Mouse (Mus musculus) neural tube, embryonic 12.5 days (tissue): ENCODE results near the gene Fnbp1l. TPM values are rescaled to one million over a fixed set of nuclear protein-coding genes. Genes with fewer than 3 reads are reported as not detected.

Source experiments
- ATAC-seq: fragments of 200-750 bp; cut with Nextera tagmentation; 2 replicates; pipeline ENCODE4 v1.8.0; 2017; ENCODE audit warnings: low read depth, mild to moderate bottlenecking, moderate TSS enrichment, moderate library complexity; ENCODE audit not compliant: low FRiP score
- H3K27ac ChIP-seq: fragments of 300-500 bp; sonication (generic); 2 replicates; pipeline ENCODE4 v1.5.1; 2016
- H3K27me3 ChIP-seq: fragments of 300-500 bp; sonication (generic); replicated peaks from 2 replicates; pipeline ENCODE4 v1.6.1; 2016; ENCODE audit warnings: mild to moderate bottlenecking
- H3K36me3 ChIP-seq: fragments of 300-500 bp; sonication (generic); 2 replicates; pipeline ENCODE4 v1.6.1; 2016; ENCODE audit warnings: mild to moderate bottlenecking
- H3K4me1 ChIP-seq: fragments of 300-500 bp; sonication (generic); 2 replicates; pipeline ENCODE4 v1.6.1; 2016
- H3K4me2 ChIP-seq: fragments of 300-500 bp; sonication (generic); replicated peaks from 2 replicates; pipeline ENCODE4 v1.6.1; 2016; ENCODE audit warnings: mild to moderate bottlenecking
- H3K4me3 ChIP-seq: fragments of 300-500 bp; sonication (generic); 2 replicates; pipeline ENCODE4 v1.5.1; 2016
- H3K9ac ChIP-seq: fragments of 300-500 bp; sonication (generic); 2 replicates; pipeline ENCODE4 v1.6.1; 2016; ENCODE audit warnings: mild to moderate bottlenecking
- H3K9me3 ChIP-seq: fragments of 300-500 bp; sonication (generic); 2 replicates; pipeline ENCODE4 v1.6.1; 2016; ENCODE audit warnings: mild to moderate bottlenecking
- WGBS: fragments of 180-500 bp; shearing (Covaris S2); methylation state at CpG from one replicate; pipeline ENCODE4 v1.1.7; 2016; 5-methylcytosine and 5-hydroxymethylcytosine counted together
- polyA plus RNA-seq: library from polyadenylated mRNA; unstranded; fragments of >200 nt; fragmentation: Nextera tagmentation; extraction: Ambion mirVana; gene quantifications from 2 replicates; pipeline ENCODE4 v1.2.1, GENCODE M21; 2016

The Fnbp1l gene
- polyA plus RNA-seq, 1 experiment from 2014 or later, result 118 TPM

- Histone ChIP-seq H3K9ac (no peak overlapping the region), H3K4me2 (no peak overlapping the region), H3K27ac (no peak overlapping the region), H3K4me3 (no peak overlapping the region), H3K9me3 (no peaks in the 10 kb centered on the region), H3K4me1 (no peaks in the 10 kb centered on the region), H3K27me3 (no peaks in the 10 kb centered on the region), H3K36me3 (peaks cover 55% of the 10 kb centered on the region)
- ATAC-seq, result no peak
- 90% methylated on average over 4 of the region's 4 CpGs for WGBS
These were observed 72.0 kb downstream of the Fnbp1l start for GRCm38 (mm10) chr3:122547469-122547868.

GRCm38 (mm10) chr3:122545346-122545745 lies 74.2 kb downstream of the Fnbp1l start:
- Histone ChIP-seq H3K27ac (no peak overlapping the region), H3K27me3 (no peaks in the 10 kb centered on the region), H3K4me1 (no peaks in the 10 kb centered on the region), H3K4me2 (no peak overlapping the region), H3K9me3 (no peaks in the 10 kb centered on the region), H3K36me3 (peaks cover 75% of the 10 kb centered on the region), H3K9ac (no peak overlapping the region), H3K4me3 (no peak overlapping the region)
- 93% methylated on average over 2 of the region's 2 CpGs for WGBS
- ATAC-seq, result no peak

- no peak overlapping the region for H3K27ac ChIP-seq
- no peaks in the 10 kb centered on the region for H3K4me1 ChIP-seq
- H3K27me3 ChIP-seq, result no peaks in the 10 kb centered on the region
- H3K9ac ChIP-seq, result no peak overlapping the region
- WGBS, result 87% methylated on average over 4 of the region's 4 CpGs
- ATAC-seq, result no peak
- no peaks in the 10 kb centered on the region for H3K9me3 ChIP-seq
- no peak overlapping the region for H3K4me2 ChIP-seq
- H3K36me3 ChIP-seq, result peaks cover 82% of the 10 kb centered on the region
- H3K4me3 ChIP-seq, result no peak overlapping the region
These were observed 78.6 kb downstream of the Fnbp1l start for GRCm38 (mm10) chr3:122540918-122541317.

- Histone ChIP-seq H3K27me3 (no peaks in the 10 kb centered on the region), H3K27ac (no peak overlapping the region), H3K36me3 (peaks cover 77% of the 10 kb centered on the region), H3K4me3 (no peak overlapping the region), H3K9ac (no peak overlapping the region), H3K9me3 (no peaks in the 10 kb centered on the region), H3K4me1 (no peaks in the 10 kb centered on the region), H3K4me2 (no peak overlapping the region)
- ATAC-seq, result no peak
- 60% methylated on average over 17 of the region's 17 CpGs for WGBS
These were observed 79.4 kb downstream of the Fnbp1l start for GRCm38 (mm10) chr3:122539961-122540690.

- Histone ChIP-seq H3K4me1 (no peaks in the 10 kb centered on the region), H3K27ac (no peak overlapping the region), H3K9ac (no peak overlapping the region), H3K36me3 (peaks cover 65% of the 10 kb centered on the region), H3K27me3 (no peaks in the 10 kb centered on the region), H3K4me2 (no peak overlapping the region), H3K4me3 (no peak overlapping the region), H3K9me3 (no peaks in the 10 kb centered on the region)
- WGBS, result 89% methylated on average over 2 of the region's 2 CpGs
- ATAC-seq, result no peak
These were observed 80.7 kb downstream of the Fnbp1l start for GRCm38 (mm10) chr3:122538851-122539250.

GRCm38 (mm10) chr3:122535938-122536703 lies 83.4 kb downstream of the Fnbp1l start:
- Histone ChIP-seq H3K9ac (no peak overlapping the region), H3K27ac (no peak overlapping the region), H3K36me3 (peaks cover 45% of the 10 kb centered on the region), H3K4me2 (no peak overlapping the region), H3K27me3 (no peaks in the 10 kb centered on the region), H3K4me1 (no peaks in the 10 kb centered on the region), H3K4me3 (no peak overlapping the region), H3K9me3 (no peaks in the 10 kb centered on the region)
- WGBS, result 90% methylated on average over 8 of the region's 8 CpGs
- ATAC-seq, result no peak

- H3K4me2 ChIP-seq, result no peak overlapping the region
- no peak overlapping the region for H3K4me3 ChIP-seq
- 0 out of 2 replicates have a peak, but pooled peaks cover 2% of the 10 kb centered on the region for H3K9me3 ChIP-seq
- 87% methylated on average over 3 of the region's 3 CpGs for WGBS
- no peaks in the 10 kb centered on the region for H3K4me1 ChIP-seq
- H3K27me3 ChIP-seq, result no peaks in the 10 kb centered on the region
- peaks cover 9% of the 10 kb centered on the region; the same call in 1 of the 2 replicates for H3K36me3 ChIP-seq
- no peak overlapping the region for H3K9ac ChIP-seq
- ATAC-seq, result no peak
- no peak overlapping the region for H3K27ac ChIP-seq
These were observed 91.0 kb downstream of the Fnbp1l start for GRCm38 (mm10) chr3:122528477-122528876.

GRCm38 (mm10) chr3:122521294-122521693 lies 98.2 kb downstream of the Fnbp1l start:
- 24% methylated on average over 1 of the region's 1 CpGs for WGBS
- Histone ChIP-seq H3K9me3 (no peaks in the 10 kb centered on the region), H3K4me3 (no peak overlapping the region), H3K4me2 (no peak overlapping the region), H3K4me1 (peaks cover 32% of the 10 kb centered on the region), H3K27me3 (no peaks in the 10 kb centered on the region), H3K27ac (no peak overlapping the region), H3K36me3 (no peaks in the 10 kb centered on the region; the same call in 1 of the 2 replicates), H3K9ac (no peak overlapping the region)
- ATAC-seq, result no peak

- WGBS, result 94% methylated on average over 4 of the region's 4 CpGs
- H3K27ac ChIP-seq, result no peak overlapping the region
- no peaks in the 10 kb centered on the region; the same call in 1 of the 2 replicates for H3K36me3 ChIP-seq
- no peak overlapping the region for H3K4me2 ChIP-seq
- no peaks in the 10 kb centered on the region for H3K9me3 ChIP-seq
- H3K27me3 ChIP-seq, result no peaks in the 10 kb centered on the region
- ATAC-seq, result no peak
- H3K4me1 ChIP-seq, result peaks cover 32% of the 10 kb centered on the region
- no peak overlapping the region for H3K4me3 ChIP-seq
- no peak overlapping the region for H3K9ac ChIP-seq
These were observed 98.6 kb downstream of the Fnbp1l start for GRCm38 (mm10) chr3:122520875-122521274.

- H3K4me3 ChIP-seq, result no peak overlapping the region
- ATAC-seq, result no peak
- no peaks in the 10 kb centered on the region; the same call in 1 of the 2 replicates for H3K36me3 ChIP-seq
- no peak overlapping the region for H3K9ac ChIP-seq
- H3K4me1 ChIP-seq, result peaks cover 37% of the 10 kb centered on the region
- no peaks in the 10 kb centered on the region for H3K9me3 ChIP-seq
- no peak overlapping the region for H3K4me2 ChIP-seq
- H3K27ac ChIP-seq, result no peak overlapping the region
- WGBS, result 78% methylated on average over 3 of the region's 3 CpGs
- no peaks in the 10 kb centered on the region for H3K27me3 ChIP-seq
These were observed 99.2 kb downstream of the Fnbp1l start for GRCm38 (mm10) chr3:122520365-122520764.

- no peaks in the 10 kb centered on the region for H3K27me3 ChIP-seq
- H3K4me2 ChIP-seq, result peak overlapping the region; percentile 18; the same call in 1 of the 2 replicates
- H3K27ac ChIP-seq, result no peak overlapping the region
- ATAC-seq, result peak; percentile 14; the same call in 1 of the 2 replicates
- H3K36me3 ChIP-seq, result no peaks in the 10 kb centered on the region; the same call in 1 of the 2 replicates
- H3K4me3 ChIP-seq, result no peak overlapping the region
- peaks cover 39% of the 10 kb centered on the region for H3K4me1 ChIP-seq
- no peaks in the 10 kb centered on the region for H3K9me3 ChIP-seq
- 0 out of 2 replicates have a peak overlapping the region, but pooled peaks have one; percentile 17 for H3K9ac ChIP-seq
- WGBS, result 40% methylated on average over 13 of the region's 13 CpGs
These were observed 100.4 kb downstream of the Fnbp1l start for GRCm38 (mm10) chr3:122519082-122519481.

- Histone ChIP-seq H3K9ac (no peak overlapping the region), H3K4me1 (peaks cover 39% of the 10 kb centered on the region), H3K4me3 (no peak overlapping the region), H3K36me3 (no peaks in the 10 kb centered on the region), H3K9me3 (no peaks in the 10 kb centered on the region), H3K4me2 (0 out of 2 replicates have a peak overlapping the region, but pooled peaks have one; percentile 10), H3K27me3 (no peaks in the 10 kb centered on the region), H3K27ac (peak overlapping the region; percentile 29; the same call in 1 of the 2 replicates)
- WGBS, result 27% methylated on average over 9 of the region's 9 CpGs
- peak; percentile 85 for ATAC-seq
These were observed 101.2 kb downstream of the Fnbp1l start for GRCm38 (mm10) chr3:122518231-122518736.
